Comparison of ENCODE assay signal across 8 mouse cellular contexts in genomic region chr10:79927324-79928029, GRCm38 (mm10). TPM values are rescaled to one million over a fixed set of nuclear protein-coding genes. Genes with fewer than 3 reads are reported as not detected.
DNase-seq lines count a peak whose midpoint lies in the region; ATAC-seq and TF ChIP-seq lines count a peak whose summit lies in the region.

No protein-coding gene starts in this region.

- WGBS in heart, embryonic 15.5 days = under 1% methylated on average over 54 of the region's 54 CpGs
- 0% methylated on average over 52 of the region's 54 CpGs for WGBS in lung, postnatal 0 days

- no peaks in the 10 kb centered on the region for H3K4me1 ChIP-seq in ES-Bruce4 (ENCODE audit: control insufficient read depth, insufficient read depth, low read length)
- H3K4me1 ChIP-seq in heart, embryonic 15.5 days (replicated peaks) = peaks cover 47% of the 10 kb centered on the region
- peaks cover 22% of the 10 kb centered on the region for H3K4me1 ChIP-seq in lung, postnatal 0 days (ENCODE audit: insufficient read depth, low read depth, low read length)

- TF ChIP-seq CTCF in ES-Bruce4 (IDR thresholded peaks at IDR 0.05; ENCODE audit: low read depth, low read length) = no peak
- peak; percentile 50 for TF ChIP-seq CTCF in lung, postnatal 0 days (IDR thresholded peaks at IDR 0.05)

- H3K27ac ChIP-seq in ES-Bruce4 (ENCODE audit: insufficient read depth, low read length) = no peak overlapping the region
- H3K27ac ChIP-seq in heart, embryonic 15.5 days = peak overlapping the region; percentile 95
- H3K27ac ChIP-seq in lung, postnatal 0 days (ENCODE audit: low read length) = peak overlapping the region; percentile 95

- H3K36me3 ChIP-seq in ES-Bruce4 (ENCODE audit: control insufficient read depth, insufficient read depth, low read length, poor library complexity, severe bottlenecking) = no peaks in the 10 kb centered on the region
- H3K36me3 ChIP-seq in heart, embryonic 15.5 days = peaks cover 12% of the 10 kb centered on the region
- peaks cover 12% of the 10 kb centered on the region; the same call in 1 of the 2 replicates for H3K36me3 ChIP-seq in lung, postnatal 0 days (ENCODE audit: insufficient read depth, low read length)

- peak; percentile 39; the same call in 1 of the 2 replicates for ATAC-seq in heart, embryonic 15.5 days (replicated peaks; ENCODE audit: insufficient number of reproducible peaks, insufficient read depth, low FRiP score, low read depth)
- ATAC-seq in lung, postnatal 0 days = peak; percentile 44

- peak overlapping the region; percentile 80 for H3K4me2 ChIP-seq in heart, embryonic 15.5 days
- peak overlapping the region; percentile 90 for H3K4me2 ChIP-seq in lung, postnatal 0 days (replicated peaks; ENCODE audit: low read depth, low read length)

- no peak for TF ChIP-seq POLR2A in ES-Bruce4 (IDR thresholded peaks at IDR 0.05; ENCODE audit: insufficient read depth, low read length)

- peak overlapping the region; percentile 86 for H3K4me3 ChIP-seq in ES-Bruce4 (ENCODE audit: low read depth, low read length)
- H3K4me3 ChIP-seq in heart, embryonic 15.5 days = peak overlapping the region; percentile 83
- peak overlapping the region; percentile 78 for H3K4me3 ChIP-seq in lung, postnatal 0 days (ENCODE audit: low read depth, low read length)

- peak overlapping the region; percentile 88 for H3K9ac ChIP-seq in ES-Bruce4 (ENCODE audit: low read depth, poor library complexity, severe bottlenecking)
- peak overlapping the region; percentile 92 for H3K9ac ChIP-seq in heart, embryonic 15.5 days
- peak overlapping the region; percentile 83 for H3K9ac ChIP-seq in lung, postnatal 0 days (replicated peaks; ENCODE audit: low read depth)

- TF ChIP-seq EP300 in ES-Bruce4 (IDR thresholded peaks at IDR 0.05; ENCODE audit: insufficient read depth, low read depth, low read length) = no peak
- no peak for TF ChIP-seq EP300 in lung, postnatal 0 days (IDR thresholded peaks at IDR 0.05)

- H3K9me3 ChIP-seq in ES-Bruce4 (replicated peaks; ENCODE audit: control insufficient read depth, insufficient read depth, low read length, poor library complexity, severe bottlenecking) = no peaks in the 10 kb centered on the region
- no peaks in the 10 kb centered on the region for H3K9me3 ChIP-seq in heart, embryonic 15.5 days (replicated peaks)
- H3K9me3 ChIP-seq in lung, postnatal 0 days (ENCODE audit: low read length) = no peaks in the 10 kb centered on the region

- H3K27me3 ChIP-seq in ES-Bruce4 (ENCODE audit: control insufficient read depth, insufficient read depth, low read length, poor library complexity, severe bottlenecking) = no peaks in the 10 kb centered on the region
- H3K27me3 ChIP-seq in heart, embryonic 15.5 days = peaks cover 12% of the 10 kb centered on the region
- peaks cover 3% of the 10 kb centered on the region; the same call in 1 of the 2 replicates for H3K27me3 ChIP-seq in lung, postnatal 0 days (replicated peaks; ENCODE audit: insufficient read depth, low read length)

- peak; percentile 65 for DNase-seq in 416B (ENCODE audit: low read depth)
- DNase-seq in embryo, embryonic 10.5 days (ENCODE audit: low spot score) = peak; percentile 77
- peak; percentile 62 to 81 for DNase-seq in kidney, postnatal 25 days
- peak; percentile 65 for DNase-seq in lung, postnatal 0 days (ENCODE audit: low spot score)
- DNase-seq in retina, postnatal 1 day = peak; percentile 74
- DNase-seq in urinary bladder, postnatal 10 days (ENCODE audit: low spot score) = no peak

RNA-seq across cellular contexts. Expression of gene Arid3a, which starts 0.6 kb away (rescaled TPM):
- polyA plus RNA-seq in ES-Bruce4 (2011; ENCODE audit: insufficient read depth, insufficient read length, low read depth, missing spikeins) = 31.1 and 36.5 TPM in 2 replicates
- 2.1 and 3.7 TPM in 2 replicates for polyA plus RNA-seq in heart, embryonic 15.5 days (2015; fragmentation: Nextera tagmentation; extraction: Ambion mirVana)
- polyA plus RNA-seq in lung, postnatal 0 days (2015; fragmentation: Nextera tagmentation; extraction: Ambion mirVana) = 4.8 and 7.1 TPM in 2 replicates

RNA-seq across cellular contexts. Expression of gene R3hdm4, which starts 6.5 kb away (rescaled TPM):
- polyA plus RNA-seq in ES-Bruce4 (2011; ENCODE audit: insufficient read depth, insufficient read length, low read depth, missing spikeins) = 49.4 and 56.5 TPM in 2 replicates
- 95.2 and 118 TPM in 2 replicates for polyA plus RNA-seq in heart, embryonic 15.5 days (2015; fragmentation: Nextera tagmentation; extraction: Ambion mirVana)
- 123 and 129 TPM in 2 replicates for polyA plus RNA-seq in lung, postnatal 0 days (2015; fragmentation: Nextera tagmentation; extraction: Ambion mirVana)

RNA-seq across cellular contexts. Expression of gene Kiss1r, which starts 10.7 kb away (rescaled TPM):
- 0.25 and 1.2 TPM in 2 replicates for polyA plus RNA-seq in ES-Bruce4 (2011; ENCODE audit: insufficient read depth, insufficient read length, low read depth, missing spikeins)
- polyA plus RNA-seq in heart, embryonic 15.5 days (2015; fragmentation: Nextera tagmentation; extraction: Ambion mirVana) = 0.34 and 0.51 TPM in 2 replicates
- polyA plus RNA-seq in lung, postnatal 0 days (2015; fragmentation: Nextera tagmentation; extraction: Ambion mirVana) = 1.6 and 1.7 TPM in 2 replicates

RNA-seq across cellular contexts. Expression of gene Gm26602, which starts 16.8 kb away (rescaled TPM):
- not detected in 2 replicates for polyA plus RNA-seq in ES-Bruce4 (2011; ENCODE audit: insufficient read depth, insufficient read length, low read depth, missing spikeins)
- 15.7 TPM in 1 of 2 replicates, not detected in the other for polyA plus RNA-seq in heart, embryonic 15.5 days (2015; fragmentation: Nextera tagmentation; extraction: Ambion mirVana)
- polyA plus RNA-seq in lung, postnatal 0 days (2015; fragmentation: Nextera tagmentation; extraction: Ambion mirVana) = not detected in 2 replicates

RNA-seq across cellular contexts. Expression of gene Med16, which starts 18.8 kb away (rescaled TPM):
- 17.4 and 17.5 TPM in 2 replicates for polyA plus RNA-seq in ES-Bruce4 (2011; ENCODE audit: insufficient read depth, insufficient read length, low read depth, missing spikeins)
- polyA plus RNA-seq in heart, embryonic 15.5 days (2015; fragmentation: Nextera tagmentation; extraction: Ambion mirVana) = 34.8 and 45.7 TPM in 2 replicates
- polyA plus RNA-seq in lung, postnatal 0 days (2015; fragmentation: Nextera tagmentation; extraction: Ambion mirVana) = 32.0 and 32.8 TPM in 2 replicates
